Mouse (Mus musculus): ENCODE results near the gene Thap3.

Gene Thap3

GRCm38 (mm10) chr4:151983560-151983959 is 5.2 kb downstream of the Thap3 start:
- peak; percentile 57 for DNase-seq (ENCODE audit: low spot score)

- DNase-seq (ENCODE audit: low spot score): no peak
These were observed 5.8 kb downstream of the Thap3 start for GRCm38 (mm10) chr4:151983043-151983442.

- DNase-seq (ENCODE audit: low spot score): peak; percentile 86
These were observed 7.4 kb downstream of the Thap3 start for GRCm38 (mm10) chr4:151981363-151981762.

GRCm38 (mm10) chr4:151980699-151981098 is 8.1 kb downstream of the Thap3 start:
- no peak for DNase-seq (ENCODE audit: low spot score)

- DNase-seq (ENCODE audit: low spot score): peak; percentile 94
These were observed 11.0 kb downstream of the Thap3 start for GRCm38 (mm10) chr4:151977748-151978147.

GRCm38 (mm10) chr4:151975441-151975840 is 13.4 kb downstream of the Thap3 start:
- DNase-seq (ENCODE audit: low spot score): peak; percentile 79

- DNase-seq (ENCODE audit: low spot score): no peak
These were observed 16.4 kb downstream of the Thap3 start for GRCm38 (mm10) chr4:151972221-151972967.

GRCm38 (mm10) chr4:151968204-151968921 is 20.4 kb downstream of the Thap3 start:
- no peak for DNase-seq (ENCODE audit: low spot score)

GRCm38 (mm10) chr4:151962817-151963216 is 26.0 kb downstream of the Thap3 start:
- no peak for DNase-seq (ENCODE audit: low spot score)

GRCm38 (mm10) chr4:151960513-151960854 is 28.3 kb downstream of the Thap3 start:
- DNase-seq (ENCODE audit: low spot score): no peak

- no peak for DNase-seq (ENCODE audit: low spot score)
These were observed 28.8 kb downstream of the Thap3 start for GRCm38 (mm10) chr4:151959849-151960512.

GRCm38 (mm10) chr4:151957584-151958315 is 31.0 kb downstream of the Thap3 start:
- DNase-seq (ENCODE audit: low spot score): no peak

GRCm38 (mm10) chr4:151955791-151956190 is 33.0 kb downstream of the Thap3 start:
- no peak for DNase-seq (ENCODE audit: low spot score)

- no peak for DNase-seq (ENCODE audit: low spot score)
These were observed 35.6 kb downstream of the Thap3 start for GRCm38 (mm10) chr4:151953209-151953608.

GRCm38 (mm10) chr4:151948497-151949471 is 40.0 kb downstream of the Thap3 start:
- DNase-seq (ENCODE audit: low spot score): no peak

- no peak for DNase-seq (ENCODE audit: low spot score)
These were observed 42.6 kb downstream of the Thap3 start for GRCm38 (mm10) chr4:151946211-151946610.

GRCm38 (mm10) chr4:151938089-151938488 is 50.7 kb downstream of the Thap3 start:
- no peak for DNase-seq (ENCODE audit: low spot score)

GRCm38 (mm10) chr4:151937441-151937840 is 51.4 kb downstream of the Thap3 start:
- no peak for DNase-seq (ENCODE audit: low spot score)

GRCm38 (mm10) chr4:151934215-151934572 is 54.6 kb downstream of the Thap3 start:
- peak; percentile 52 for DNase-seq (ENCODE audit: low spot score)

- peak; percentile 96 for DNase-seq (ENCODE audit: low spot score)
These were observed 55.1 kb downstream of the Thap3 start, which contains the start of gene Dnajc11 for GRCm38 (mm10) chr4:151933505-151934214. Dnajc11 (plus strand) TSS chr4:151933691.

All from testis, postnatal 10 days (tissue).